Mouse (Mus musculus): ENCODE results near the gene Rad17.
A peak's percentile ranks its signal among the peaks of the same experiment; 100 is the strongest.

Rad17 gene

GRCm38 (mm10) chr13:100650550-100651438 lies at the start of gene Rad17, which contains the start of gene Ak6:
Rad17 (minus strand) TSS chr13:100651051.
Ak6 (plus strand) TSS chr13:100650979.
- peak; percentile 90 to 93 for DNase-seq (ENCODE audit: low read depth in 2 of 2, low spot score in 2 of 2)

DNA sequence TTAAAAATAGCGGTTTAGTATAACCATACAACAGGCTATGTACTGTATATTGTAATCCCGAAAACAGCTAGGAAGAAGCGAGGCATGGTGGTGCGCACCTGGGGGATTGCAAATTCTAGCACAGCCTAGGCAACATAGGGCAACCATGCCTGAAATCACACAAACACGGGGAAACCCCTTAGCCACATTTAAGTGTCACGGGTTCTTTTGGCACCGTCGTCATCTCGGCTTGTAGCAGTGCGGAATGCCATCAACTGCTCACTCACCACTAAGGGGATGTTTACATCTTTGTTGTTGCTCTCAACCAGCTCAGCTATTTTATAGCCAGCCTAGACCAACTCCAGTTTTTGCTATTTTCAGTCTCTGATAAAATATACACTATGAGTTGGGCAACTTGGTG lies 48.0 kb upstream of the Rad17 start:
- DNase-seq (ENCODE audit: low read depth in 2 of 2, low spot score in 2 of 2): no peak

DNA sequence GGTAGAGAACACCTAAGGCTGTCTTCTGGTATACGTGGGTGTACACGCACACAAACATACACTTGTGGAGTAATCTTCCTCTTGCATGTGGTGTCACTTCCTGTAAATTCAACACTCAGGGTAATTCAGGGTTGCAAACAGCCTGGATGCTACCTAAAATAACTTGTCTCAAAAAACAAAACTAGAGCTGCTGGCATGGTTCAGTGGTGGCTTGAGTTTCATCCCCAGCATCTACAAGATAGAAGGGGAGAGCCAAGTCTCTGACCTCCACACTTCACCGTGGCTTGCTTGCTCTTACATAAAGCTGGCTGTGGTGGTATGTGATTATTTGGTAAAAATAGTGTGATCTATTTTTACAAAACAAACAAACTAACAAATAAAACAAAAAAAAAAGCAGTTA lies 46.7 kb upstream of the Rad17 start:
- no peak for DNase-seq (ENCODE audit: low read depth in 2 of 2, low spot score in 2 of 2)

DNA sequence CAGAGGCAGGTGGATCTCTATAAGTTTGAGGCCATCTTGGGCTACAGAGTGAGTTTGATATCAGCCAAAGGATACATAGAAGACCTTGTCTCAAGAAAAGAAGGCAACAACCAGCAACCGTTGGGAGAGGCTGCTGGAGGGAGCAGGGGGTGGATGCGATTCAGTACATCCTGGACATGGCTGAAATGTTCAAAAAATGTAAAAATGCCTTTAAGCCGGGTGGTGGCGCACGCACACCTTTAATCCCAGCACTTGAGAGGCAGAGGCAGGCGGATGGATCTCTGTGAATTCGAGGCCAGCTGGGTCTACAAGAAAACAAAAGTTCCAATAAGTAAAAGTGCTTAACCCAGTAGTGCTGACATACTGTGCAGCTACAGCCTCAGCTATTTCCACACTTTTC lies 36.7 kb upstream of the Rad17 start:
- no peak for DNase-seq (ENCODE audit: low read depth in 2 of 2, low spot score in 2 of 2)

DNA sequence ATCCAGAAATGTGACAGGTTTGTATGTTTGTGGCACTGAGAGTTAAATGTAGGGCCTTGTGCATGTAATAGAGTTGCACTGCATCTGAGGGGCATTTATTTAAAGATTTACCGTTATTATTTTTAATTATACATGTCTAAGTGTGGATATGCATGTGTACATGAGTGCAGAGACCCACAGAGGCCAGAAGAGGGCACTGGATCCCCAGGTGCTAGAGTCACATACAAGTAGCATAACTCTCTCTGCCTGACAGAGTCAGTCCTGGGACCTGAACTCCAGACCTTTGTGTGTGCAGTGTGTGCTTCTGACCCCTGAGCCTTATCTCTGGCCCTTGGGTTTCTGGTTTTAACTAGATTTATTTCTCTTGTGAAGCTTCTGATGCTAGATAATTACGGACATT lies 33.5 kb upstream of the Rad17 start:
- no peak for DNase-seq (ENCODE audit: low read depth in 2 of 2, low spot score in 2 of 2)

- no peak for DNase-seq (ENCODE audit: low read depth in 2 of 2, low spot score in 2 of 2)
These were observed 32.0 kb upstream of the Rad17 start for GRCm38 (mm10) chr13:100682837-100683236.

DNA sequence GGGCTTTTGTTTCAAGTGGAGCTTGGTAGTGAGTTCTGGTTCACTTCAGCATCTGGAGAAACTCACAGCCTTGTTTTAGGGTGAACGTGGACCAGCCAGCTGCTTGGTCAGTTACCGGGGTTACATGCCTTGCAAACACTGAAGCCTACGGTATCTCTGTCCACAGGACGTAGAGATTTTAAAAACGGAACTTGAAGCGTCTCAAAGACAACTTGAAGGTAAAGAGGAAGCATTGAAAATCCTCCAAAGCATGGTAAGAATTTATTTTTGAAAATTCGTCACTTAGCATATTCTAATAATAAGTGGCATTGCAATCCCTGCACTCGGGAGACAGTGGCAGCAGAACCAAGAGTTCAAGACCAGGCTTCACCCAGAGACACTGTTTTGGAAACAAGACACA lies 30.8 kb upstream of the Rad17 start:
- no peak for DNase-seq (ENCODE audit: low read depth in 2 of 2, low spot score in 2 of 2)

- no peak for DNase-seq (ENCODE audit: low read depth in 2 of 2, low spot score in 2 of 2)
These were observed 25.2 kb upstream of the Rad17 start for GRCm38 (mm10) chr13:100675936-100676635.

GRCm38 (mm10) chr13:100670181-100670741 lies 19.4 kb upstream of the Rad17 start:
- peak in 1 of 2 experiments; percentile 11 for DNase-seq (ENCODE audit: low read depth in 2 of 2, low spot score in 2 of 2)

GRCm38 (mm10) chr13:100669291-100670022 lies 18.6 kb upstream of the Rad17 start, which contains the start of gene Ccdc125:
Ccdc125 (plus strand) TSS chr13:100669717.
- DNase-seq (ENCODE audit: low read depth in 2 of 2, low spot score in 2 of 2): peak; percentile 36

DNA sequence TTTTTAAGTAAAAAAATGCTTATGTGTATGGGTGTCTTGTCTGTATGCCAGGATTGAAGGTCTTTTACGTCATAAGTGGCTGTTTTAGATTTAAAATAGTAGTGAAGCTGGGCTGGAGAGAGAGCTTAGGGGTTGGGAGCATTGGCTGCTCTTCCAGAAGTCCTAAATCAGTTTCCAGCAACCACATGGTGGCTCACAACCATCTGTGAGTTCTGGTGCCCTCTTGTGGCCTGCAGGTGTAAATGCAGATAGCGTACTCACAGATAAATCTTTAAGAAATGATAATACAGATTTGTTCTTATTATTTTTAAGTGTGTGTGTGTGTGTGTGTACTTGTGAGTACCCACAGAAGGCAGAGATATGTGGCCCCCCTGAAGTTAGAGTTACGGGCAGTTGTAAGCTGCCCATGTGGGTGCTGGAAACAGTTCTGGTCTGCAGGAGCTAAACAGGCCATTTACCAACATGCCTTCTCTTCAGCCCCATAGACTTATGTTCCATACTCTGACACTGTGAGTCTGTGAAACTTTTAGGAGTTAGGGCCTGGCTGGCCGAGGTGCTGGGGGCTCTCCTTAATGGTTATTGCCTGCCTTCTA lies 9.1 kb upstream of the Rad17 start:
- DNase-seq (ENCODE audit: low read depth in 2 of 2, low spot score in 2 of 2): peak; percentile 36 to 58

GRCm38 (mm10) chr13:100658091-100658490 lies 7.2 kb upstream of the Rad17 start:
- no peak for DNase-seq (ENCODE audit: low read depth in 2 of 2, low spot score in 2 of 2)

GRCm38 (mm10) chr13:100651439-100652186 lies 762 bp upstream of the Rad17 start, which contains the start of gene Taf9:
Taf9 (plus strand) TSS chr13:100651579.
- DNase-seq (ENCODE audit: low read depth in 2 of 2, low spot score in 2 of 2): peak in 1 of 2 experiments; percentile 19

- no peak for DNase-seq (ENCODE audit: low read depth in 2 of 2, low spot score in 2 of 2)
These were observed 2.6 kb downstream of the Rad17 start for GRCm38 (mm10) chr13:100648223-100648622.

GRCm38 (mm10) chr13:100642471-100643209 lies 8.2 kb downstream of the Rad17 start:
- no peak for DNase-seq (ENCODE audit: low read depth in 2 of 2, low spot score in 2 of 2)

DNA sequence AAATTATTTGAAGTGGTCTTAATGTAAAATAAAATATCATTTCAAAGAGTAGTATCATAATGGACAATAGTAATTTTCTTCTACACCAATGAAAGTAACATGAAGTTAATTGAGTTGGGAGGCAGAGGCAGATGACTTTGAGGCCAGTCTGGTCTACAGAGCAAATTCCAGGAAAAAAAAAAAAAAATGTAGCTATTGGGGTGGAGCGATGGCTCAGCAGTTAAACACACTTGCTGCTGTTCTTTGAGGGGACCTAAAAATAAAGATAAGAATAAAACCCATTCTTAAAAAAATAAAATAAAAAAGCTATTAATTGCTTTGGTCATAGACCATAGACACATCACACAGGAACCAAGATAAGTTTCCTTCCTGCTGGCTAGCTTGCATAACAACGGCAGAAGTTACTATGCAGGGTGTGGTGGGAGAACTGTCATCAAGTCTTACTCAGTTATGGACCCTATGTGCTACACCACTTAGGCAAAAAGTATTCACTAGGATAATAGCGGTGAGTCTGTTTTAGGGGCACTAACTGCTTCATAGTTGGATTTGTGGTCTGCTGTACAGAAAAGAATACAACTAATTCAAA lies 16.7 kb downstream of the Rad17 start:
- no peak for DNase-seq (ENCODE audit: low read depth in 2 of 2, low spot score in 2 of 2)

DNA sequence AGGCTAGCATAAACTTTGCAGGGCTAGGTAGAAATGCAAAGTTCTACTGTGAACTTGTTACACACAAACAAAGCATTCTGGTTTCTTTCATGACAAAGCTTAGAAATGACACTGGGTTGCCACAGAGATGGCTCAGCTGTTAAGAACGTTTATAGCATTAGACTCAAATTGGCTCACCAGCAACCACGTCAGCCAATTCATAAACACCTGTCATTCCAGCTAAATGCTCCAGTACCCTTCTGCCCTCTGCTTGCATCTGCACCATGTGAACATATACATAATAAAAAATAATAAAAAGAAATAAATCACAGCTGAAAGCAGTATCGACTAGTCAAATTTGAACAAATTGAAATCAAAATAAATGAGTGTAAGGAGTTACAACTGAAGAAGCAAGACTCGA lies 28.6 kb downstream of the Rad17 start:
- DNase-seq (ENCODE audit: low read depth in 2 of 2, low spot score in 2 of 2): no peak

DNA sequence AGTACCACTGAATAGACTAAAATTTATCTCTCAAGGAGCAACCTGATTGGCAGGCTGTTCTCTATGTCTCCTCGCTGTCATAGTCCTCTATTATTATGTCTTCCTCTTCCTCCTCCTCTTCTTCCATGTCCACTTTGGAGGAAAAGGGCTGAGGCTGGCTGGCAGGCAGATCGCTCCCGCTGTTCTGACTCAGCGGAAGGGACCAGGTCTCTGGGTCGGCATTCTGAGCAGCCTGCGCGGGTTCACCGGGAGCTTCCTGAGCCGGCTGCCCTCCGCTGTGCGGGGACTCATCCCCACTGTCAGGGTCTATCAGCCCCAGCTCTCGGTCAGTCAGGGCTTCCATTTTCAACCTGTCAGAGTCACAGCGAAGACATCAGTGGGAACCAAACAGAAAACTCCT lies 33.3 kb downstream of the Rad17 start:
- no peak for DNase-seq (ENCODE audit: low read depth in 2 of 2, low spot score in 2 of 2)

All from CD8-positive naive resting alpha-beta T cell, adult 2 months (primary cell).